Mouse (Mus musculus) layer of hippocampus, postnatal 25 days (tissue): ENCODE results near the gene Chil6. TPM values are rescaled to one million over a fixed set of nuclear protein-coding genes. Genes with fewer than 3 reads are reported as not detected.

Source experiments
- DNase-seq, 2 experiments: peaks; one replicate each; pipeline ENCODE4 v3.0.0; 2022; ENCODE audit warnings: mixed read lengths in 2 of 2, low spot score in 1 of 2; ENCODE audit errors: extremely low spot score in 1 of 2
- total RNA-seq, 2 experiments: library from RNA; stranded (reverse); gene quantifications; 2 replicates each; pipeline ENCODE4 v1.2.3; 2021

Chil6 gene
- total RNA-seq: not detected

DNA sequence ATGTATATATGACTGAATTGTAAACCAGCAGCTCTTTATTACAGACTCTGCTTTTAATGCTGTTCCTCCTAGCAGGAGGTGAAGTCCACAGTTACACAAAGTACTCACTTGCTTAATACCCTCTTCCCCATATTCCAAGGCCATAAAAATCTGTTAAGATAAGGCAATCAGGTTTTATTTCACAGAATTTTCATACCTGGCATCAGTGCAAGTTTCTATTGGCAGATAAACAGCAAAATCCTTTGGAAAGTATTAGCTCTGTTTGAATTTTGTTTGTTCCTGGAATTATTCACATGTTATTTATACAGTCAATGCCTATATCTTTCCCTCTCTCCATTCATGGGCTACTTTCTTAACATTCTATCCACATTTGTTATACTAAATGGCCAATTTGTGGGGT, at the start of gene Chil6:
TSS of gene Chil6 (minus strand) at position 101 of the 400 bp plus-strand sequence.
- DNase-seq: no peak

DNA sequence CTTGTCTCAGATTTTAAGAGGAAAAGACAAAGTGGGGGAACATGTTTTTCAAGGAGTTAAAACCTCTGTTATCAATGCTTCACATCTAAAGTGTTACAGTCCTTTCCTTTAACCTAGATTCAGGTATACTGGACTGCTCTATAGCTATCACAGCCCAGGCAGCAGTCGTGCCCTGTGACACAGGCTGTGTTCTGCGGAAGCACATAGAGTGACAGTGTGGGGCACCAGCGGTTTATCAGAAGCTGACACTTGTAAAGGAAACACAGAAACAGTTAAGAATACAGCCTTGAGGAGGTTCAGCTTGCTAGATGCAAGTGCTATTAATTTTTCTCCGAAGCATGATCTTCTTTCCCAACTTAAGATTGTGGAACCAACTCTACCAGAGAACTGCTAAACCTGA, 46.6 kb upstream of the Chil6 start:
- no peak for DNase-seq

DNA sequence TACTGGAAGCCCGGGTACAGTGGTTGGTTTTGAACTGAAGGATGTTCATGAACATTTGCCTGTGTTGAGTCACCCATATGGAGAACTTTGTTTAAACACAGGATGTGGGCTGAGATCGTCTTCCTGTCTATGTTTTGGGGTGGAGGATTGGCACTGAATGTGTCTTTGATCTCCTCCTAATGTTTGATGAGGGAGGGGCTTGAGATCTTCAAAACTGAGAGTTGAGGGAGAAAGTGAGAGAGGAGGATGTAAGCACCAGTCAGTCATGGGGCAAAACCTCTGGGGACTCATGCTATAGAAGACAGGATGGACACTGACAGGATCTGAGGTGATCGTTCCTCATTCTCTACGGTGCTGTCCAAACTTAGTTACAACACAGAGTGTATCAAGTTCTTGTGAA, 43.6 kb upstream of the Chil6 start:
- DNase-seq: no peak

DNA sequence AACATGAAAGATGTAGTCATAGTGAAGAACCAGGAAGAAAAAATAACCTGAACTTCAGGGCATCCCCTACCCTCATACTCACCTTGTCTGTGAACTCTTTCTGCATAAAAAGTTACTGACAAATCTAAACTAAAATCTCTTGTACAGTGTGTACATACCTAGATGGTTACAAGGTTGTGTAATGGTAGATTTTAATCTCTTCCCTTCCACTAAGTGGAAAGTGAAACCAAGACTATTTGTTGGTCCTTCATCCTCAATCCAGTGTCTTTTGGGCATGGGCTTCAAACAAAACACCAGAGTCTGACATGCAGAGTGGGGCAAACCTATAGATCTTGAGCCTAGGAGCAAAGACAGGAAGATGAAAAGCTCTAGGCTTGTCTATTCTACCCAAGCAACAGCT, 43.0 kb upstream of the Chil6 start:
- DNase-seq: no peak

DNA sequence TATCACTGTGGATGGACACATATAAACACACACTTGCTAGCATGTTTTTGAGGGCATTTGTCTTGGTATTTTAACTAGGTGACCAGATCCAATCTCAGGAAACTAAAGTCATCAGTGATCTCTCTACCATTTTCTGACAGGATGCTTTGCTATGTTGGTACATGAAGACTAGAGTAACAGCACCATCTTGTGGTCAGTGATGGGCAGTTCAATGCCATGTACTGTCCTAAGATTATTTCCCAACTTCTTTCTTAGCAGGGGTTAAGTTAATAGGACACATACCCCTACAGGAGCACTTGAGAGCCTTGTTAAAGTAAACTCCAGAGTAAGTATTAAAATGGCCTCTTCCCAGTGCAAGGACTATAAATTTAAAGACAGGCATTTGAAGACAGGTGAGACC, 42.6 kb upstream of the Chil6 start:
- peak in 1 of 2 experiments; percentile 12 for DNase-seq

Other genes starting within 250 kb of the Chil6 start
- not detected for gene Chil3, start 238.6 kb downstream of the Chil6 start, total RNA-seq
- not detected for gene Chil4, start 186.7 kb downstream of the Chil6 start, total RNA-seq
- 1 to 10 TPM in 1 of 2 experiments, under 1 TPM in 1; 0.30 to 1.1 TPM for gene Dennd2d, start 76.2 kb upstream of the Chil6 start, total RNA-seq
- 10 to 100 TPM; 39.2 to 40.2 TPM for gene Dram2, start 141.6 kb upstream of the Chil6 start, total RNA-seq
- gene Cept1, start 141.6 kb upstream of the Chil6 start, total RNA-seq: 10 to 100 TPM; 43.9 to 49.5 TPM